Mouse (Mus musculus) kidney, embryonic 14.5 days (tissue): Measurements from ENCODE around the gene Khdc1b. TPM values are rescaled to one million over a fixed set of nuclear protein-coding genes. Genes with fewer than 3 reads are reported as not detected.
"Not testable (repeated sequence)": the region's sequence is repeated elsewhere in the genome, so short reads cannot be mapped to it uniquely, and the experiment has no call there.

ENCODE experiments used
- ATAC-seq: fragments of 200-750 bp; cut with Nextera tagmentation; 2 replicates; pipeline ENCODE4 v1.8.0; 2017; ENCODE audit warnings: moderate number of reproducible peaks, mild to moderate bottlenecking, moderate TSS enrichment, moderate library complexity; ENCODE audit not compliant: low FRiP score, low TSS enrichment
- H3K27ac ChIP-seq: fragments of 300-500 bp; sonication (generic); 2 replicates; pipeline ENCODE4 v1.5.1; 2014; ENCODE audit warnings: low read depth, mild to moderate bottlenecking, low read length, moderate library complexity, mixed read lengths
- H3K27me3 ChIP-seq: fragments of 300-500 bp; sonication (generic); 2 replicates; pipeline ENCODE4 v1.6.1; 2014; ENCODE audit warnings: mild to moderate bottlenecking, low read length; ENCODE audit not compliant: control insufficient read depth, insufficient read depth
- H3K36me3 ChIP-seq: fragments of 300-500 bp; sonication (generic); 2 replicates; pipeline ENCODE4 v1.6.1; 2014; ENCODE audit warnings: low read length, mixed read lengths; ENCODE audit not compliant: control insufficient read depth, insufficient read depth
- H3K4me1 ChIP-seq: fragments of 300-500 bp; sonication (generic); 2 replicates; pipeline ENCODE4 v1.6.1; 2014; ENCODE audit warnings: low read length, mixed read lengths; ENCODE audit not compliant: control insufficient read depth, insufficient read depth
- H3K4me2 ChIP-seq: fragments of 300-500 bp; sonication (generic); replicated peaks from 2 replicates; pipeline ENCODE4 v1.6.1; 2014; ENCODE audit warnings: low read depth, mild to moderate bottlenecking, low read length
- H3K4me3 ChIP-seq: fragments of 300-500 bp; sonication (generic); 2 replicates; pipeline ENCODE4 v1.5.1; 2014; ENCODE audit warnings: mild to moderate bottlenecking, low read length
- H3K9ac ChIP-seq: fragments of 300-500 bp; sonication (generic); 2 replicates; pipeline ENCODE4 v1.6.1; 2014; ENCODE audit warnings: low read depth, mild to moderate bottlenecking, low read length, moderate library complexity
- H3K9me3 ChIP-seq: fragments of 300-500 bp; sonication (generic); 2 replicates; pipeline ENCODE4 v1.6.1; 2016; ENCODE audit warnings: low read length; ENCODE audit not compliant: control insufficient read depth
- WGBS: fragments of 180-500 bp; shearing (Covaris S2); extraction: QIAGEN DNeasy Blood & Tissue Kit; methylation state at CpG from one replicate; pipeline ENCODE4 v1.1.7; 2014; 5-methylcytosine and 5-hydroxymethylcytosine counted together
- polyA plus RNA-seq: library from polyadenylated mRNA; unstranded; fragments of >200 nt; fragmentation: Nextera tagmentation; extraction: Ambion mirVana; gene quantifications from 2 replicates; pipeline ENCODE4 v1.2.1, GENCODE M21; 2014

Gene Khdc1b
- polyA plus RNA-seq: 0.09 TPM in 1 of 2 replicates, not detected in the other

DNA sequence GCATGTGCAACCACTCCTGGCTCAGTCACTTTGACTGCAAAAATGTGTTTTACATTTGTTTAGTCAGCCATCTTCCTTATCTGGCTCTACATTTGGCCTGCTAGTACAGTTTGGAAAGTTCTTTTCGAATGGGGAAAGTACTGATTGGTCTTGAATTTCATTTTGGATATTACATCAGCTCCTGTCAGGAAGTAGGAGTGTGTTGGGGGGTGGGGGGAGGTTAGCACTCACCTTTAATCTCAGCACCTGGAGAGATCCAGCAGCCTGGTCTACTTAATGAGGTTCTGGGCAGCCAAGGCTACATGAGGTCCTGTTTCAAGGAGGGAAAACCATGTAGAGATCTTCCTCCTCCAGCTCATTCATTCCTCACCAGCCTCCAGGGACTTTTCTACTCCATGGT, at the start of gene Khdc1b:
Khdc1b (plus strand) TSS at position 301 of the 400 bp plus-strand sequence.
- Histone ChIP-seq H3K4me3 (no peak within 1 kb of the TSS), H3K4me1 (no peaks in the 10 kb centered on the region), H3K9me3 (no peaks in the 10 kb centered on the region), H3K27ac (no peak within 1 kb of the TSS), H3K27me3 (no peaks in the 10 kb centered on the region), H3K36me3 (no peaks in the 10 kb centered on the region), H3K9ac (no peak within 1 kb of the TSS), H3K4me2 (no peak within 1 kb of the TSS)
- no peak for ATAC-seq
- 77% methylated on average over 1 of the region's 1 CpGs for WGBS

GRCm38 (mm10) chr1:21335836-21336235, 47.5 kb upstream of the Khdc1b start:
- no peaks in the 10 kb centered on the region for H3K4me1 ChIP-seq
- H3K27ac ChIP-seq: no peak overlapping the region

GRCm38 (mm10) chr1:21340745-21341144, 42.6 kb upstream of the Khdc1b start:
- H3K27me3 ChIP-seq: no peaks in the 10 kb centered on the region
- no peaks in the 10 kb centered on the region for H3K4me1 ChIP-seq
- H3K9me3 ChIP-seq: no peaks in the 10 kb centered on the region
- 100% methylated on average over 1 of the region's 1 CpGs for WGBS
- H3K36me3 ChIP-seq: no peaks in the 10 kb centered on the region
- no peak overlapping the region for H3K4me3 ChIP-seq
- no peak overlapping the region for H3K4me2 ChIP-seq
- H3K27ac ChIP-seq: no peak overlapping the region
- no peak for ATAC-seq
- H3K9ac ChIP-seq: no peak overlapping the region

More at GRCm38 (mm10) chr1:21335836-21336235, 47.5 kb upstream of the Khdc1b start:
- Histone ChIP-seq H3K4me3 (no peak overlapping the region), H3K36me3 (no peaks in the 10 kb centered on the region), H3K4me2 (no peak overlapping the region), H3K9me3 (no peaks in the 10 kb centered on the region), H3K9ac (no peak overlapping the region), H3K27me3 (no peaks in the 10 kb centered on the region)
- ATAC-seq: no peak

DNA sequence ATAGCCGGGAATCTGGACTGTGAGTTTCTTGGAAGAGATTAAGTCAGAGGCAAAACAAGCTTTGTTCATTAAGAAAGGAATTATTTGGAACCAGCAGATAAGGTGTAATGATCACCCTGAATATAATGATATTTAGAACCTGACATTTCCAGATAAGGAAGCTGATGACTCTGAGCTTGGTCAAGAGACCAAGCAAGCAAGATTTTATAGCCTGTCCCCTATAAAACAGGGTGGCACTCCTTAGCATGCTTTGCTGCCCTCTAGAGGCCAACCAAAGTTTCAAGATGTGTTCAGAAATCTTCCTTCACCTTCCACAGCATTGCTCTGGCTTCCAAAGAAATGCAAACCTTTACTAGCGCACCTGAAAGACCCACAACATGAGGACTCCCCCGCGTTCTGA, 39.1 kb upstream of the Khdc1b start:
- no peak for ATAC-seq
- Histone ChIP-seq H3K4me1 (no peaks in the 10 kb centered on the region), H3K4me3 (no peak overlapping the region), H3K9me3 (no peaks in the 10 kb centered on the region), H3K4me2 (no peak overlapping the region), H3K9ac (no peak overlapping the region), H3K27ac (no peak overlapping the region), H3K27me3 (no peaks in the 10 kb centered on the region), H3K36me3 (no peaks in the 10 kb centered on the region)
- WGBS: 75% methylated on average over 4 of the region's 4 CpGs

GRCm38 (mm10) chr1:21344752-21345151, 38.6 kb upstream of the Khdc1b start:
- H3K4me2 ChIP-seq, ATAC-seq, H3K4me1 ChIP-seq, H3K4me3 ChIP-seq, H3K9ac ChIP-seq, H3K9me3 ChIP-seq, H3K27me3 ChIP-seq, H3K36me3 ChIP-seq, H3K27ac ChIP-seq: not testable (repeated sequence)
- 90% methylated on average over 7 of the region's 7 CpGs for WGBS

- ATAC-seq: no peak
- Histone ChIP-seq H3K4me3 (no peak within 1 kb of the TSS), H3K27ac (no peak within 1 kb of the TSS), H3K36me3 (no peaks in the 10 kb centered on the region), H3K4me1 (no peaks in the 10 kb centered on the region), H3K9me3 (no peaks in the 10 kb centered on the region), H3K9ac (no peak within 1 kb of the TSS), H3K27me3 (no peaks in the 10 kb centered on the region), H3K4me2 (no peak within 1 kb of the TSS)
- 65% methylated on average over 2 of the region's 2 CpGs for WGBS
These were observed 34.0 kb upstream of the Khdc1b start, which contains the start of gene Khdc1a for GRCm38 (mm10) chr1:21349341-21349740. TSS of gene Khdc1a (plus strand) at chr1:21349641.

GRCm38 (mm10) chr1:21368031-21368430, 15.3 kb upstream of the Khdc1b start, which contains the start of gene Khdc1c:
TSS of gene Khdc1c (plus strand) at chr1:21368331.
- H3K27ac ChIP-seq, H3K9ac ChIP-seq, H3K4me1 ChIP-seq, H3K27me3 ChIP-seq, H3K9me3 ChIP-seq, H3K4me2 ChIP-seq, H3K4me3 ChIP-seq, ATAC-seq, H3K36me3 ChIP-seq: not testable (repeated sequence)
- 72% methylated on average over 1 of the region's 1 CpGs for WGBS

- H3K4me2 ChIP-seq: no peak overlapping the region
- ATAC-seq: peak; percentile 57; the same call in 1 of the 2 replicates
These were observed 7.8 kb downstream of the Khdc1b start for GRCm38 (mm10) chr1:21391138-21391671.

GRCm38 (mm10) chr1:21402804-21403203, 19.4 kb downstream of the Khdc1b start:
- Histone ChIP-seq H3K4me2 (no peak overlapping the region), H3K36me3 (no peaks in the 10 kb centered on the region)

More at GRCm38 (mm10) chr1:21391138-21391671, 7.8 kb downstream of the Khdc1b start:
- no peaks in the 10 kb centered on the region for H3K27me3 ChIP-seq
- H3K4me1 ChIP-seq: no peaks in the 10 kb centered on the region
- no peak overlapping the region for H3K4me3 ChIP-seq
- H3K27ac ChIP-seq: no peak overlapping the region
- H3K36me3 ChIP-seq: no peaks in the 10 kb centered on the region
- no peaks in the 10 kb centered on the region for H3K9me3 ChIP-seq
- H3K9ac ChIP-seq: no peak overlapping the region
- 43% methylated on average over 6 of the region's 6 CpGs for WGBS

More at GRCm38 (mm10) chr1:21402804-21403203, 19.4 kb downstream of the Khdc1b start:
- no peaks in the 10 kb centered on the region for H3K27me3 ChIP-seq
- no peak overlapping the region for H3K27ac ChIP-seq
- 94% methylated on average over 8 of the region's 8 CpGs for WGBS
- H3K4me3 ChIP-seq: no peak overlapping the region
- H3K9me3 ChIP-seq: no peaks in the 10 kb centered on the region
- no peak overlapping the region for H3K9ac ChIP-seq
- H3K4me1 ChIP-seq: no peaks in the 10 kb centered on the region
- no peak for ATAC-seq
